Mouse (Mus musculus): ENCODE measurements around the gene Arntl2.

- TF ChIP-seq CTCF (conservative IDR thresholded peaks at IDR 0.05 in 1 of 2, IDR thresholded peaks at IDR 0.05 in 1 of 2; ENCODE audit: low read depth in 2 of 2, low read length in 2 of 2), result no peak
- TF ChIP-seq SIN3A (IDR thresholded peaks at IDR 0.05; ENCODE audit: low read length), result no peak
- no peak for TF ChIP-seq IRF4 (IDR thresholded peaks at IDR 0.05; ENCODE audit: low read depth, low read length)
- no peak for TF ChIP-seq RCOR1 (conservative IDR thresholded peaks at IDR 0.05; ENCODE audit: low read depth, low read length)
- no peak for TF ChIP-seq POLR2A (IDR thresholded peaks at IDR 0.05; ENCODE audit: low read depth, low read length)
- TF ChIP-seq UBTF (IDR thresholded peaks at IDR 0.05; ENCODE audit: low read depth, low read length), result no peak
- no peak for TF ChIP-seq CHD2 (IDR thresholded peaks at IDR 0.05; ENCODE audit: low read length)
- no peak for TF ChIP-seq TCF12 (IDR thresholded peaks at IDR 0.05; ENCODE audit: low read depth, low read length)
Measured at GRCm38 (mm10) chr6:146847402-146847801, 51.5 kb downstream of the Arntl2 start.

Data from CH12.LX (cell line).